Mouse (Mus musculus) ZHBTc4 (cell line): ENCODE measurements around the gene Zfp687.
"Not testable (repeated sequence)": the region's sequence is repeated elsewhere in the genome, so short reads cannot be mapped to it uniquely, and the experiment has no call there.

Source experiments
- DNase-seq: peaks from one replicate; pipeline ENCODE4 v3.0.0-alpha.2; 2011; ENCODE audit warnings: low read depth, low spot score

The Zfp687 gene

GRCm38 (mm10) chr3:95015337-95015872 lies at the start of gene Zfp687:
Gene Zfp687, minus strand, starts transcription at chr3:95015448.
- DNase-seq = peak; percentile 100

GRCm38 (mm10) chr3:95063741-95064140 lies 48.5 kb upstream of the Zfp687 start:
- DNase-seq = no peak

GRCm38 (mm10) chr3:95058078-95058477 lies 42.8 kb upstream of the Zfp687 start:
- DNase-seq = no peak

DNA sequence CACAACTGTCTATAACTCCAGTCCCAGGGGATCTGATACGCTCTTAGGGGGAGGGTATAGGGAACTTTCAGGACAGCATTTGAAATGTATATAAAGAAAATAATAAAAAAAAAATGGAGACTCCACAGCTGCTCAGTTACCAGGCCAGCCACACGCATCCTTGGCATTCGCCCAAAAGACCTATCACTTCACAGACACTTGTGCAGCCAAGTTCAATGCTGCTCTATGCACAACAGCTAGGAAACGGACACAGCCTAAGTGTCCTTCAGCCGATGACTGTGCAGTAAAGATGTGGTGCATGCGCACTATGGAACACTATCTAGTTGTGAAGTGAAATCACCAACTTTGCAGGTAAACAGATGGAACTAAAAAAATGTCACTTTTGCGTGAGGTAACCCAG lies 41.0 kb upstream of the Zfp687 start:
- no peak for DNase-seq

DNA sequence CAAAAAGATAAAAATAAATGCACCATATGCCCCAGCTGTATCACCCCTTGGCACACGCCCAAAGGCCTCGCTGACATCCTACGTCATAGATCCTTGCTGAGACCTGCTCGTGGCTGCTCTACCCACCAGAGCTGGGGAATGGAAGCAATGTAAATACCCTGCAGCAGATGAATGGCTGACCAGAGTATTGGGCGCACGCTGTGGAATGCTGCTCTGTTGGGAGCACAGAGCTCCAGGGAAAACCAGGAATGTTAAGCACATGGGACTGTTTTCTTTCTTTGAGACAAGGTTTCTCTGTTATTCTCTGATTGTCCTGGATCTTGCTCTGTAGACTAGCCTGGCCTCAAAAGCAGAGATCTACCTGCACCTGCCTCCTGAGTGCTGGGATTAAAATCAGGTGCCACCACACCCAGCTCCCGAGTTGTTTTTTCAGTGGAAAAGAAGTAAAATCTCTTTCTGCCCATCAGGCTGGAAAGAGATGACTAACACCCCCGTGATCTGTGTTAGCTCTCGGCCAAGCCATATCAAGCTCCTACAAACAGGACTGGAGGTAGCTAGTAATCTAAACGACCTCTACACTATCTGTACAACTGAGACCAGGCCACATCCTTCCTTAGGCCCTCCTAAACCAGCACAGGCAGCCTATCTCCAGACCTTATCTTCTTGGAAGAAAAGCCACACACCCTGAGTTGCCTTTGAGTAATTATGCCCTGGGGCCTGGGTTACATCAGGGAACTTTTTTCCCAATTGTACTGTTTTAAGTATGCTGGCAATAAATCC lies 39.4 kb upstream of the Zfp687 start:
- DNase-seq = peak; percentile 38

DNA sequence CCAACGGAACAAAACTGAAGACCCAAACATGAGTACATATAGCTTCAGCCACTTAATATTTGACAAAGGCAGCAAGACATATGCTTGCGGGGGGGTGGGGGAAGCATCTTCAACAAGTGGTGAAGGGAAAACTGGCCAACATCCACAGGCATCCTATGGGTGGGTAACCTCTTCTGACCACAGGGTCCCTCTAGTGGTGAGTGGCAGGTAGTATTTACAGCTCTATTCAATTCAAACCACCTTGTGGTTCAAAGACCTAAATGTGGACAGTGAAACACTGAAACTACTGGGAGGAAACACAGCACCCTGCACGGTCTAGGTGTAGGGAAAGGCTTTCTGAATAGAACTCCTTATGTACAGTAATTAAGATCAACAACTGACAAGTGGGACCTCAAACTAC lies 38.5 kb upstream of the Zfp687 start:
- DNase-seq = peak; percentile 87

GRCm38 (mm10) chr3:95052959-95053358 lies 37.7 kb upstream of the Zfp687 start:
- DNase-seq = peak; percentile 65

DNA sequence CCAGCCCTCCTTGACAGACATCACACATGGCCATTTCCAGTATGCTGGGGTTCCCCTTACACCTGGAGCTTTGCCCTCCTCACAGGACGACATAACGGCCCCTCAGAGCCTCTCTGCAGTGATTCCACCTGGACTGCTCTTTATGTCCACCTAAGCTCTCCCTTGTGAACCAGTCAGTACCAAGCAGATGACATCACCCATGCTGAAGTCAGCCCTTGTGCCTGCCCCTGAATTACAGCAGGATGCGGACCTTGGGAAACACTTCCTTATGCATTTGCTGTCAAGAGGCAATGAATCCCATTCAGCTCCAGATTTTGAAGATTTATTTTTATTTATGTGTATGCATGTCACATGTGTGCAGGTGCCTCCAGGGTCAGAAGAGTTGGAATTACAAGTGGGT lies 32.7 kb upstream of the Zfp687 start:
- no peak for DNase-seq

GRCm38 (mm10) chr3:95046462-95047057 lies 31.3 kb upstream of the Zfp687 start:
- no peak for DNase-seq

GRCm38 (mm10) chr3:95043251-95043650 lies 28.0 kb upstream of the Zfp687 start:
- no peak for DNase-seq

- DNase-seq = no peak
Observed at GRCm38 (mm10) chr3:95042838-95043229, 27.6 kb upstream of the Zfp687 start.

GRCm38 (mm10) chr3:95042166-95042837 lies 27.1 kb upstream of the Zfp687 start, which contains the start of gene Psmd4:
Gene Psmd4, minus strand, starts transcription at chr3:95042614.
- DNase-seq = peak; percentile 99

GRCm38 (mm10) chr3:95041625-95042024 lies 26.4 kb upstream of the Zfp687 start:
- DNase-seq = no peak

- DNase-seq = no peak
Observed at GRCm38 (mm10) chr3:95029953-95030352, 14.7 kb upstream of the Zfp687 start.

GRCm38 (mm10) chr3:95029291-95029827 lies 14.1 kb upstream of the Zfp687 start:
- DNase-seq = not testable (repeated sequence)

GRCm38 (mm10) chr3:95028603-95029002 lies 13.4 kb upstream of the Zfp687 start:
- no peak for DNase-seq

DNA sequence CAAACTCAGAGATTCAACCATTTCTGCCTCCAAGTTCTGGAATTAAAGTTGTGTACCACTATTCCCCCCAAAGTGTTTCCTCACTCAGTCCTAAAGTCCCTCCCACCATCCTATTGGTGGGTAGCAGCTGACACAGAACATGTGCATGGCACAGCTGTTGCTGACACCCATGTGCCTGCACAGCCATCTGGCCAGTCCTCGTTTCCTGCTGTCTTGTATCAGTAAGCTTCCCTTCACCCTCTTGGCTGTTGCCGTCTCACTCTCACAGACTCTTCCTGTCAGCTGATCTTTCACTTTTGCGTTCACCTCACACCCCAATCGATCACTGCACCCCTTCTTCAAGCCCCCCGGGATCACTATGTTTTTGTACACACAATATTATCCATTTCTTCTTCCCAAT lies 12.5 kb upstream of the Zfp687 start:
- DNase-seq = no peak

- DNase-seq = peak; percentile 32
Observed at GRCm38 (mm10) chr3:95027057-95027645, 11.9 kb upstream of the Zfp687 start.

- no peak for DNase-seq
Observed at GRCm38 (mm10) chr3:95025202-95025601, 10.0 kb upstream of the Zfp687 start.

DNA sequence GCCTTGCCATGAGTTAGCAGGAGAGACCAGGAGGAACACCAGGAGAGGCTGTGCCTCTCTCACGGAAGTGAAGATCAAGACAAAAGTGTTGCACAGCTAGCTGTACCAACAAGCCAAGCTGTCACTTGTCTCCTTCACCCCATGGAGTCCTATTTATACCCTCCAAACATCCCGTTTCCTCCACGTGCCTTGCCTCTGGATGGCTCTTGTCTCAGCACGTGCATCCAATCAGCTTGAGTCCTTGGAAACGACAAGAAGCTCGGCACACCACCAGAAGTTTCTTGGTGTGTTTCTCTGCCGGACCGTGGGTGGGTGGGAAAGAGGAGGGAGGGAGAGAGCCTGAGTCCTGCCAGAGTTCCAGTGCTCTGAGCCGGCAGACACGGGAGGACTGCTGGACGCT lies 9.3 kb upstream of the Zfp687 start:
- DNase-seq = peak; percentile 66

GRCm38 (mm10) chr3:95020956-95021355 lies 5.7 kb upstream of the Zfp687 start:
- DNase-seq = not testable (repeated sequence)

DNA sequence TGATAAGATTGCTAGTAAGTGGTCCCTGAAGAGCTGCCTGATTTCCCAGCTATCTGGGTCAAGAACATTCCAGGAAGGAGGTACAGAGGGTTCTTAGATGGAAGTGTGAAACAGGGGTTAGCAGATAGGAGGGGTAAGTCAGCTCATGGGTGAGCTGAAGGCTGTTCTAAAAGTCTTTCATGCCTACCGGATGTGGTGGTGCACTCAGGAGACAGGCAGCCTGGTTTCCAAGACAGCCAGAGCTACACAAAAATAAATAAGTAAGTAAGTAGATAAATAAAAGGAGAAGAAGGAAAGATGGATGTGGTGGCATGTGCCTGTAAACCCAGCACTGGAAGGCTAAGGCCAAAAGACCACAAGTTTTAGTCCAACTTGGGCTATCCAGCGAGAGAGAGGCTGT lies 3.5 kb upstream of the Zfp687 start:
- DNase-seq = no peak
